Mouse (Mus musculus) lung, embryonic 16.5 days (tissue): ENCODE results near the gene Fbxo5. TPM values are rescaled to one million over a fixed set of nuclear protein-coding genes. Genes with fewer than 3 reads are reported as not detected.
A peak's percentile ranks its signal among the peaks of the same experiment; 100 is the strongest.

Experiments
- ATAC-seq: fragments of 200-750 bp; cut with Nextera tagmentation; 2 replicates; pipeline ENCODE4 v1.8.0; 2017; ENCODE audit warnings: low read depth, mild to moderate bottlenecking, moderate library complexity
- H3K27ac ChIP-seq: fragments of 300-500 bp; sonication (generic); 2 replicates; pipeline ENCODE4 v1.5.1; 2014; ENCODE audit warnings: mild to moderate bottlenecking, control low read depth, low read length
- H3K27me3 ChIP-seq: fragments of 300-500 bp; sonication (generic); 2 replicates; pipeline ENCODE4 v1.6.1; 2014; ENCODE audit warnings: low read depth, low read length, mixed read lengths; ENCODE audit not compliant: control insufficient read depth, insufficient read depth
- H3K36me3 ChIP-seq: fragments of 300-500 bp; sonication (generic); 2 replicates; pipeline ENCODE4 v1.6.1; 2014; ENCODE audit warnings: low read length; ENCODE audit not compliant: control insufficient read depth, insufficient read depth
- H3K4me1 ChIP-seq: fragments of 300-500 bp; sonication (generic); replicated peaks from 2 replicates; pipeline ENCODE4 v1.6.1; 2014; ENCODE audit warnings: low read length, mixed read lengths; ENCODE audit not compliant: control insufficient read depth, insufficient read depth
- H3K4me2 ChIP-seq: fragments of 300-500 bp; sonication (generic); 2 replicates; pipeline ENCODE4 v1.6.1; 2014; ENCODE audit warnings: low read depth, low read length, control low read depth
- H3K4me3 ChIP-seq: fragments of 300-500 bp; sonication (generic); 2 replicates; pipeline ENCODE4 v1.5.1; 2014; ENCODE audit warnings: mild to moderate bottlenecking, low read length, control low read depth
- H3K9ac ChIP-seq: fragments of 300-500 bp; sonication (generic); 2 replicates; pipeline ENCODE4 v1.6.1; 2014; ENCODE audit warnings: low read length, control low read depth
- H3K9me3 ChIP-seq: fragments of 300-500 bp; sonication (generic); 2 replicates; pipeline ENCODE4 v1.6.1; 2016; ENCODE audit warnings: low read length; ENCODE audit not compliant: control insufficient read depth
- WGBS: fragments of 180-500 bp; shearing (Covaris S2); extraction: QIAGEN DNeasy Blood & Tissue Kit; methylation state at CpG from one replicate; pipeline ENCODE4 v1.1.7; 2014; 5-methylcytosine and 5-hydroxymethylcytosine counted together
- polyA plus RNA-seq: library from polyadenylated mRNA; unstranded; fragments of >200 nt; fragmentation: Nextera tagmentation; extraction: Ambion mirVana; gene quantifications from 2 replicates; pipeline ENCODE4 v1.2.1, GENCODE M21; 2015

Gene Fbxo5
- polyA plus RNA-seq = 75.8 and 85.1 TPM in 2 replicates

DNA sequence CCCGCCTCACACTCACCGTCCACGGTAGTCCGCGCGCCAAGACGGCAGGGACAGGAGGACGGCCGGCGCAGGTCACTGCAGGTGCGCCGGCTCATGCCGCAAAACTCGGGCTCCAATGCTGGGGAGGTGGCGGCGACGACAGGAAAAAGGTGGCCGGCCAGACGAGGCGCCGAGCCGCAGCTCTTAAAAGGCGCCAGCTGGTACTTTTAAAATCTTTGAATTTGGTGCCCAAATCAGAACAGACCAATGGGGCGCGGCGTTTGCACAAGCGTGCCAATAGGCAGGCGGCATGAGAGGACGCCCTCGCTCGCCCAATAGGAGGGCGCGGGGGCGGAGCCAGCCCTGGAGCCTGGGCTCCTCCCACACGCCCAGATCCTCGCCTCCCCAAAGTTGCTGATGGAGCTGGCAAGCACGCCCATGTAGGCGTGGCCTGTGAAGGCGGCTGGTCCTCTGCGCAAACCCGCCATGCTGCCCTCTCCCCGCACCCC lies at the start of gene Fbxo5:
Gene Fbxo5, minus strand, starts transcription at position 358 of the 488 bp plus-strand sequence.
- Histone ChIP-seq H3K4me2 (peak within 1 kb of the TSS; percentile 84), H3K4me1 (peaks cover 14% of the 10 kb centered on the region), H3K9ac (peak within 1 kb of the TSS; percentile 79), H3K4me3 (peak within 1 kb of the TSS; percentile 91), H3K27ac (peak within 1 kb of the TSS; percentile 95), H3K27me3 (no peaks in the 10 kb centered on the region), H3K36me3 (peaks cover 19% of the 10 kb centered on the region), H3K9me3 (no peaks in the 10 kb centered on the region)
- under 1% methylated on average over 42 of the region's 42 CpGs for WGBS
- ATAC-seq = peak; percentile 95

DNA sequence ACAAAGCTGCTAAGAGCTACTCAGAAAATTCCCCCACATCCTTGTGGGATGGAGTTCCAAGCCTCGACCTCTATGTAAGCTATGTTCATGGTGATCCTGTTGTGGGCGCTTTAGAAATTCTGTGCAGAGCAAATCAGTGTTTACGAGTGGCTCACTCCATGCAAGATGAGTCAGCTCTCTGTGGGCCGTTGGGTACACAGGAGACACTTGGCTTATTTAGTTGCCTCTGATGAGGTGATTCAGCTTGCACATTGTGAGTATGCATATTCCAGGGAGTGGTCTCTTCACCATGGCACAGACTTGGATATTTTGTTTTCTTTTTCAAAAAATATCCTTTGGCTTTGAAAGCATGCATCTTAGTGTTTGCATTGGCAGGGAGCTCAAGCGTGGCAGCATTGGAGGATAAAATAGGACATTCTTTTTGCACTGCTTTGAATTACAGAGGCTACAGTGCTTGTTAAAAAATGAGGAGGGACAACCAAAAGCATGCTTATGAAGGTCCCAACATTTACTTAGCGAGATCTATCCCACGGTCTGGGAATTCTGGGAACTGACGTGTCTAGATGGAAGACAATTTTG lies 48.0 kb upstream of the Fbxo5 start:
- H3K4me2 ChIP-seq = no peak overlapping the region
- no peak for ATAC-seq
- H3K9me3 ChIP-seq = no peaks in the 10 kb centered on the region
- no peak overlapping the region for H3K27ac ChIP-seq
- WGBS = 81% methylated on average over 8 of the region's 8 CpGs
- no peaks in the 10 kb centered on the region for H3K27me3 ChIP-seq
- H3K4me1 ChIP-seq = no peaks in the 10 kb centered on the region
- H3K4me3 ChIP-seq = no peak overlapping the region
- no peak overlapping the region for H3K9ac ChIP-seq
- no peaks in the 10 kb centered on the region for H3K36me3 ChIP-seq

DNA sequence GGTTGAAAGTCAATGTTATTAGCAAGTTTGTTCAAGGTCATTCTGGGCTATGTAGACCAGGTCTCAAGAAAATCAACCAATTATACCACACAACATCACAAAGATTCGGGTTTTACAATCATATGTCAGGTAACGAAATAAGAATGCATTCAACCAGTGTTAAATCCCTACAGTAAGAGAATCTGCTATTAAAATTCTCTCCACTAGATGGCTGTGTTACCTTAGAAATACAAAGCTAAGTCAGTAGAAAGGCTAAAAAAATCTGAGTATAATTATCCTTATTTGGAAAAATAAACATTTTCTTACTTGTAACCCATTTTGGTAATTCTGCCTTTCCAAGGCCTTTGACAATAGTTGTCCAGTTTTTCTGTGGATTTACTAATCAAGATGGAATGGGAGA lies 41.5 kb upstream of the Fbxo5 start:
- ATAC-seq = no peak
- no peaks in the 10 kb centered on the region for H3K9me3 ChIP-seq
- H3K4me3 ChIP-seq = no peak overlapping the region
- H3K4me1 ChIP-seq = no peaks in the 10 kb centered on the region
- no peaks in the 10 kb centered on the region for H3K36me3 ChIP-seq
- H3K4me2 ChIP-seq = no peak overlapping the region
- H3K27ac ChIP-seq = no peak overlapping the region
- 24% methylated on average over 2 of the region's 2 CpGs for WGBS
- H3K27me3 ChIP-seq = no peaks in the 10 kb centered on the region
- H3K9ac ChIP-seq = no peak overlapping the region

DNA sequence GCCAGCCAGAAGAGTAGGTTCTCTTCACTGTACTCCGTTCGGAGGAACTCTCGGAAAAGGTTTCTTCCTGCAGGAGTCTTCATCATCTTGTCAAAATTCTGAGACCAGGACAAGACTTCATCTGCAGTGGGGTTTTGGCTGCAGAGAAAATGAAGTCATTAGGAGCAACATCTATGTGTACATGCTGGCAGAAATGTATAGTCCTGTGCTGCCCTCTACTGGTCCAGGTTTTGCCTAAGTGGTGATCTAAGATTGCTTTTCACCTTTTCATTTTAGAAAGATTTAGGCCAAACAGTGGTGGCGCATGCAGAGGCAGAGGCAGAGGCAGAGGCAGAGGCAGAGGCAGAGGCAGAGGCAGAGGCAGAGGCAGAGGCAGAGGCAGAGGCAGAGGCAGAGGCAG lies 36.0 kb upstream of the Fbxo5 start:
- ATAC-seq = no peak
- 70% methylated on average over 4 of the region's 4 CpGs for WGBS

DNA sequence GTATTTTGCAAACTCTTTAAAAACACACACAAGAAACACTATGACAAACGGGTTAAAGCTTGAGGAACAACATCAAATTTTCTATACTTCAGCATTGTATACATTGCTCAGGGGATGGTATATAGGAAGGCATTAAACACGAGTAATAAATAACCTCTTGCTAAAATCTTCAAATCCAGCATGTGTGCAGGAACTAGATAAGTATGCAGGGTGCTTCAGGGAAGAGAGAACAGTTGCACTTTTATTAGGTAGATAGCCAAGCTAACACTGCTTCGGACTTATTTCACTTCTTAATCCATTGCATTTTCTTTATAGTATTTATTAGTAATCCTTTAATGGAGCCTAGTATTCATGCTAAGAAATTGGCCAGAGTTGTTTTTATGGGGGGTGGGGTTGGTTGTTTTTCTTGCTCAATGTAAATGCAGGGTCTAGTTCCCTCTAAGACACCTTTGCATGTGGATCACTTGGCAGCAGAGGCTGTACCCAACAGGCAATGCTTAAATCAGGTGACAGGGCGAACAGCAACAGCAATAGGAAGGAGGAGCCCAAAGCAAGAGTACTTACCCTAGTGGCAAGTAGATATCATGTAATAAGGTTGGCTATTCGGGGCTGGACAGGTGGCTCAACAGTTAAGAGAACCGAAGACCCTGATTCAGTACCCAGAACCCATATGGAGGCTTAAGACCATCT lies 21.1 kb upstream of the Fbxo5 start:
- no peak for ATAC-seq
- peaks cover 11% of the 10 kb centered on the region for H3K4me1 ChIP-seq
- no peak overlapping the region for H3K4me2 ChIP-seq
- no peak overlapping the region for H3K27ac ChIP-seq
- H3K36me3 ChIP-seq = peaks cover 2% of the 10 kb centered on the region; the same call in 1 of the 2 replicates
- H3K9ac ChIP-seq = no peak overlapping the region
- no peaks in the 10 kb centered on the region for H3K9me3 ChIP-seq
- WGBS = 66% methylated on average over 6 of the region's 6 CpGs
- H3K4me3 ChIP-seq = no peak overlapping the region
- H3K27me3 ChIP-seq = no peaks in the 10 kb centered on the region

More for the DNA sequence above, 36.0 kb upstream of the Fbxo5 start:
- H3K4me2 ChIP-seq = no peak overlapping the region
- no peak overlapping the region for H3K27ac ChIP-seq
- no peak overlapping the region for H3K4me3 ChIP-seq
- no peaks in the 10 kb centered on the region for H3K36me3 ChIP-seq
- H3K4me1 ChIP-seq = no peaks in the 10 kb centered on the region
- H3K9ac ChIP-seq = no peak overlapping the region
- no peaks in the 10 kb centered on the region for H3K27me3 ChIP-seq
- no peaks in the 10 kb centered on the region for H3K9me3 ChIP-seq

DNA sequence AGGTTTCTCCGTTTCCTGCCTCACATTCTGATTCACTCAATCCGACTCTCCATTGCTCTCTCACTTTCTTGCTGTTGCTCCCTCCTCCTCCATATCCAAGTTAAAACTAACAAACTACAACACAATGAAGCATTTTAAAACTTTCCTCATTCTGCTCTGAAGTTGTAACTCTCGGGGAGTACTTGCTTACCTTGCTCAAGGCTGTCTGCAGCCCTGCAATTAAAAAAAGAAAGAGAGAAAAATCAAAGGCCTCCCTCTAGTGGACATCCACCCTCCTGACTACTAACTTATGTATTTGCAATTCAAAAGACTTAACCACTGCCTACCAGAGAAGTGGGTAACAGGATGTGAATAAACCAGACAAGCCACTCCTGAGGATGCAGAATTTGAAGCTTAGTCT lies 19.4 kb upstream of the Fbxo5 start:
- peaks cover 11% of the 10 kb centered on the region for H3K4me1 ChIP-seq
- 0% methylated on average over 3 of the region's 3 CpGs for WGBS
- H3K36me3 ChIP-seq = peaks cover 3% of the 10 kb centered on the region
- H3K4me3 ChIP-seq = peak overlapping the region; percentile 70
- H3K4me2 ChIP-seq = peak overlapping the region; percentile 73
- H3K27me3 ChIP-seq = no peaks in the 10 kb centered on the region
- peak overlapping the region; percentile 70 for H3K9ac ChIP-seq
- H3K9me3 ChIP-seq = no peaks in the 10 kb centered on the region
- peak; percentile 16; the same call in 1 of the 2 replicates for ATAC-seq
- peak overlapping the region; percentile 95 for H3K27ac ChIP-seq

DNA sequence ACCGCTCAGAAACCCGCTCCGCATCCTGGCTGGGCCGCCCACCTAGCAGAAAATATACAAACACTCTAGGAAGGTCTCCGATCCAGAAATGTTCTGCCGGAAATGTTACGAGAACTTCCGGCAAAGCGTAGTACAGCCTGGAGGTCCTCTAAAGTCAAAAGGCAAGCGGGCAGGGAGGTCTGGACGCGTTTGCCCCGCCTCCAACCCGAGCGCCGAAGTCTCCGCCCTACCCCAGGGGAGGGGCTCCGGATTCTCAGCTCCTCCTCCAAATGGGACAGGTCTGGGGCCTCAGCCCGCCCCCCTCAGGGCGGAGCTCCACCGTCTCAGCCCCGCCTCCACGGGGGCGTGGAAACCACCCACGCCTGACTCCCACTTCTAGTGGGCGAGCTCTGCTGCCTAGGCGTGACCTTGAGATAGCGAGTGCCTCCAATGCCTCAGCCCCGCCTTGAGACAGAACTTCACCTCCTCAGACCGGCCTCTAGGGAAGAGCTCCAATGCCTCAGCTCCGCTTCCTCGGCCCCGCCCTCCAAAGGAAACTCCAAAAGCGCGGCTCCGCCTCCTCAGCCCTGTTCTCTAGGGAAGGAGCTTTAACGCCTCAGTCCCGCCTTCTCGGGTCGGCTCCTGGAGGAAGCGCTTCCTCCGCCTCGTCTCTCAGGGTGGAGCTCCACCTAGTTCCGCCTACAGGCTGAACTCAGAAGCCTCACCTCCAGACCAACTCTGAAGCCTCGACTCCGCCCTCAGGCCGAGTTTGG lies 18.5 kb upstream of the Fbxo5 start, which contains the start of gene Mtrf1l:
Gene Mtrf1l, minus strand, starts transcription at position 171 of the 752 bp plus-strand sequence.
- 0% methylated on average over 47 of the region's 47 CpGs for WGBS
- peaks cover 11% of the 10 kb centered on the region for H3K4me1 ChIP-seq
- peak; percentile 95 for ATAC-seq
- peaks cover 10% of the 10 kb centered on the region for H3K36me3 ChIP-seq
- H3K4me2 ChIP-seq = peak within 1 kb of the TSS; percentile 73
- peak within 1 kb of the TSS; percentile 95 for H3K27ac ChIP-seq
- peak within 1 kb of the TSS; percentile 70 for H3K4me3 ChIP-seq
- H3K9ac ChIP-seq = peak within 1 kb of the TSS; percentile 84
- H3K27me3 ChIP-seq = no peaks in the 10 kb centered on the region
- H3K9me3 ChIP-seq = no peaks in the 10 kb centered on the region

DNA sequence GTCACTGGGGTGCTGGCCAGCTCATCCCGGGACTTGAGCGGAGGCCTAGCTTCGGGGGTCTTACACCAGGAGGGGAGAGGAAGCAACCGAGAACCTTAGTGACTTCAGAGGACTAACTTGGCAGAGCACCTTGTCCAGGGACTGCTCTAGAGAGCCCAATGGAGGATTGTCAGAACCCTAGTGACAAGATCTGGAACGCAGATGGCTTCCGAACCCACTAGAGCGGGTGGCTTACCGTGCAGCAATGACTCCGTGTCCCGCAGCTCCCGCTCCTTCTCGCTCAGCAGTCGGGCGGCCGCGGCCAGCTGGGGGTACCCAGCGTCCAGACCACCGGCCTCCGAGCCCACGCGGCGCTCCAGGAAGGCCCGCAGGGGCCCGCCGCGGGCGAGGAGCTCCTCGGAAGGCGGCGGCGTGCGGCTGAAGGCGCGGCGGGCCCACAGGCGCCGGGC lies 17.9 kb upstream of the Fbxo5 start:
- H3K4me3 ChIP-seq = peak overlapping the region; percentile 70
- H3K27ac ChIP-seq = peak overlapping the region; percentile 95
- H3K9me3 ChIP-seq = no peaks in the 10 kb centered on the region
- no peaks in the 10 kb centered on the region for H3K27me3 ChIP-seq
- peaks cover 13% of the 10 kb centered on the region for H3K36me3 ChIP-seq
- H3K4me2 ChIP-seq = peak overlapping the region; percentile 55
- 0% methylated on average over 37 of the region's 37 CpGs for WGBS
- H3K4me1 ChIP-seq = peaks cover 11% of the 10 kb centered on the region
- ATAC-seq = no peak
- peak overlapping the region; percentile 84 for H3K9ac ChIP-seq

DNA sequence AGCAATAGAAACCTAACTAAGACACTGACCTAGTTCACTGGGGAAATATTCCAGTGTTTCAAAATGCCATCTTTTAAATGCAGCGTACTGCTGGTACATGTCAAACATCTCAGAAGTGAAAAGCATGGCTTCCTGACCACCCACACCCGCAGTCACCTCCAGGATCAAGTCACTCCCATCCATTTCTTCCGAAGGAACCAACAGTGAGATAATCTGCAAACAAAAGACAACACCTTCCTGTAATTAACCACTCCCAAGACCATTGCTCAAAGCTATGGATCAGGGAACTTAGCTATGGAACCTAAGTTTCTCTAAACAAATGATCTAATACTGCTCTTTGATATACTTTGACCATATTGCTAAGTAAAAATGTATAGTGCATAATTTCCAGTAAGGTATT lies 13.4 kb upstream of the Fbxo5 start:
- Histone ChIP-seq H3K4me1 (peaks cover 11% of the 10 kb centered on the region), H3K27me3 (no peaks in the 10 kb centered on the region), H3K4me2 (no peak overlapping the region), H3K27ac (no peak overlapping the region), H3K9me3 (no peaks in the 10 kb centered on the region), H3K4me3 (no peak overlapping the region), H3K9ac (no peak overlapping the region), H3K36me3 (peaks cover 47% of the 10 kb centered on the region)
- ATAC-seq = no peak
- 88% methylated on average over 3 of the region's 3 CpGs for WGBS
